Mouse (Mus musculus) intestine, postnatal 0 days (tissue): ENCODE results near the gene Sde2. TPM values are rescaled to one million over a fixed set of nuclear protein-coding genes. Genes with fewer than 3 reads are reported as not detected.
A peak's percentile ranks its signal among the peaks of the same experiment; 100 is the strongest.

Source experiments
- ATAC-seq: fragments of 200-750 bp; cut with Nextera tagmentation; 2 replicates; pipeline ENCODE4 v1.8.0; 2017; ENCODE audit warnings: mild to moderate bottlenecking, moderate TSS enrichment, moderate library complexity
- H3K27ac ChIP-seq: fragments of 300-500 bp; sonication (generic); 2 replicates; pipeline ENCODE4 v1.5.1; 2014; ENCODE audit warnings: mild to moderate bottlenecking, low read depth, low read length, moderate library complexity
- H3K27me3 ChIP-seq: fragments of 300-500 bp; sonication (generic); replicated peaks from 2 replicates; pipeline ENCODE4 v1.6.1; 2014; ENCODE audit warnings: low read length, mixed read lengths; ENCODE audit not compliant: control insufficient read depth, insufficient read depth
- H3K36me3 ChIP-seq: fragments of 300-500 bp; sonication (generic); 2 replicates; pipeline ENCODE4 v1.6.1; 2014; ENCODE audit warnings: mild to moderate bottlenecking, moderate library complexity; ENCODE audit not compliant: control insufficient read depth, insufficient read depth
- H3K4me1 ChIP-seq: fragments of 300-500 bp; sonication (generic); replicated peaks from 2 replicates; pipeline ENCODE4 v1.6.1; 2014; ENCODE audit warnings: antibody characterized with exemption, low read length, mixed read lengths; ENCODE audit not compliant: control insufficient read depth, insufficient read depth
- H3K4me2 ChIP-seq: fragments of 300-500 bp; sonication (generic); replicated peaks from 2 replicates; pipeline ENCODE4 v1.6.1; 2014; ENCODE audit warnings: low read depth, mild to moderate bottlenecking, moderate library complexity
- H3K4me3 ChIP-seq: fragments of 300-500 bp; sonication (generic); 2 replicates; pipeline ENCODE4 v1.5.1; 2014; ENCODE audit warnings: low read depth, low read length
- H3K9ac ChIP-seq: fragments of 300-500 bp; sonication (generic); 2 replicates; pipeline ENCODE4 v1.6.1; 2014; ENCODE audit warnings: mild to moderate bottlenecking, low read depth, low read length
- H3K9me3 ChIP-seq: fragments of 300-500 bp; sonication (generic); 2 replicates; pipeline ENCODE4 v1.6.1; 2016; ENCODE audit warnings: mixed run types; ENCODE audit not compliant: control insufficient read depth
- CTCF ChIP-seq: sonication (generic); IDR thresholded peaks from 2 replicates; pipeline ENCODE4 v1.5.1; 2016; ENCODE audit warnings: low read depth, mild to moderate bottlenecking, control low read depth, antibody characterized with exemption, moderate library complexity
- WGBS: fragments of 180-500 bp; shearing (Covaris S2); extraction: QIAGEN DNeasy Blood & Tissue Kit; methylation state at CpG from one replicate; pipeline ENCODE4 v1.1.7; 2014; 5-methylcytosine and 5-hydroxymethylcytosine counted together
- polyA plus RNA-seq: library from polyadenylated mRNA; unstranded; fragments of >200 nt; fragmentation: Nextera tagmentation; extraction: Ambion mirVana; gene quantifications from 2 replicates; pipeline ENCODE4 v1.2.1, GENCODE M21; 2015

The Sde2 gene
- polyA plus RNA-seq, 1 experiment from 2014 or later: 13.3 TPM

GRCm38 (mm10) chr1:180812463-180813408 is 38.2 kb upstream of the Sde2 start:
- TF ChIP-seq CTCF: no peak
- 0 out of 2 replicates have a peak, but pooled peaks cover 4% of the 10 kb centered on the region for H3K4me1 ChIP-seq
- 0% methylated on average over 71 of the region's 71 CpGs for WGBS

GRCm38 (mm10) chr1:180813409-180813884 is 37.5 kb upstream of the Sde2 start:
- under 1% methylated on average over 47 of the region's 65 CpGs for WGBS
- 0 out of 2 replicates have a peak, but pooled peaks cover 4% of the 10 kb centered on the region for H3K4me1 ChIP-seq

More at GRCm38 (mm10) chr1:180812463-180813408, 38.2 kb upstream of the Sde2 start:
- no peaks in the 10 kb centered on the region for H3K27me3 ChIP-seq
- peak overlapping the region; percentile 60 for H3K4me2 ChIP-seq
- H3K4me3 ChIP-seq: peak overlapping the region; percentile 71
- ATAC-seq: peak; percentile 40
- H3K36me3 ChIP-seq: peaks cover 25% of the 10 kb centered on the region
- peak overlapping the region; percentile 96 for H3K27ac ChIP-seq
- peak overlapping the region; percentile 91 for H3K9ac ChIP-seq
- no peaks in the 10 kb centered on the region for H3K9me3 ChIP-seq

GRCm38 (mm10) chr1:180813885-180814740 is 36.8 kb upstream of the Sde2 start, which contains the start of gene H3f3a:
H3f3a (minus strand) TSS chr1:180813943.
- peak within 1 kb of the TSS; percentile 84 for H3K4me2 ChIP-seq
- no peak for TF ChIP-seq CTCF
- peak within 1 kb of the TSS; percentile 91 for H3K9ac ChIP-seq
- H3K4me1 ChIP-seq: 0 out of 2 replicates have a peak, but pooled peaks cover 4% of the 10 kb centered on the region
- peaks cover 14% of the 10 kb centered on the region for H3K36me3 ChIP-seq
- WGBS: 2% methylated on average over 65 of the region's 69 CpGs
- no peaks in the 10 kb centered on the region for H3K27me3 ChIP-seq
- peak within 1 kb of the TSS; percentile 71 for H3K4me3 ChIP-seq
- H3K9me3 ChIP-seq: no peaks in the 10 kb centered on the region
- peak within 1 kb of the TSS; percentile 96 for H3K27ac ChIP-seq
- peak; percentile 56 for ATAC-seq

More at GRCm38 (mm10) chr1:180813409-180813884, 37.5 kb upstream of the Sde2 start:
- peaks cover 19% of the 10 kb centered on the region for H3K36me3 ChIP-seq
- H3K27me3 ChIP-seq: no peaks in the 10 kb centered on the region
- ATAC-seq: peak; percentile 94
- H3K9me3 ChIP-seq: no peaks in the 10 kb centered on the region
- H3K9ac ChIP-seq: peak overlapping the region; percentile 91
- peak overlapping the region; percentile 71 for H3K4me3 ChIP-seq
- TF ChIP-seq CTCF: no peak
- H3K27ac ChIP-seq: peak overlapping the region; percentile 96
- peak overlapping the region; percentile 84 for H3K4me2 ChIP-seq

GRCm38 (mm10) chr1:180815371-180816024 is 35.4 kb upstream of the Sde2 start:
- WGBS: 80% methylated on average over 12 of the region's 12 CpGs
- no peak for ATAC-seq
- no peak for TF ChIP-seq CTCF
- no peak overlapping the region for H3K4me2 ChIP-seq
- no peaks in the 10 kb centered on the region for H3K27me3 ChIP-seq
- no peak overlapping the region for H3K27ac ChIP-seq
- 0 out of 2 replicates have a peak, but pooled peaks cover 4% of the 10 kb centered on the region for H3K4me1 ChIP-seq
- no peak overlapping the region for H3K9ac ChIP-seq
- H3K36me3 ChIP-seq: peaks cover 3% of the 10 kb centered on the region
- H3K4me3 ChIP-seq: no peak overlapping the region
- H3K9me3 ChIP-seq: no peaks in the 10 kb centered on the region

GRCm38 (mm10) chr1:180818000-180818399 is 32.9 kb upstream of the Sde2 start:
- Histone ChIP-seq H3K4me3 (no peak overlapping the region), H3K4me2 (no peak overlapping the region), H3K9ac (no peak overlapping the region), H3K27ac (no peak overlapping the region), H3K4me1 (0 out of 2 replicates have a peak, but pooled peaks cover 4% of the 10 kb centered on the region), H3K27me3 (no peaks in the 10 kb centered on the region), H3K36me3 (no peaks in the 10 kb centered on the region), H3K9me3 (no peaks in the 10 kb centered on the region)
- no peak for TF ChIP-seq CTCF
- ATAC-seq: no peak
- WGBS: 76% methylated on average over 2 of the region's 2 CpGs
